Mouse (Mus musculus) heart, postnatal 14 days (tissue): ENCODE measurements around the gene Srcap. TPM values are rescaled to one million over a fixed set of nuclear protein-coding genes. Genes with fewer than 3 reads are reported as not detected.

Source experiments
- microRNA-seq, 2 experiments: library from miRNA; unstranded; fragments of <30 nt; microRNA quantifications; one replicate each; pipeline ENCODE4 v1.2.0; 2021 to 2022
- total RNA-seq, 2 experiments: library from RNA; stranded (reverse); gene quantifications; 2 replicates each; pipeline ENCODE4 v1.2.3; 2021

Srcap gene
- total RNA-seq, 2 experiments from 2014 or later: 63.6 to 69.2 TPM

Small RNA genes lying within 50 kb of the gene (microRNA-seq; reads per million reads assigned to microRNA genes)
- 0 reads per million in 2 experiments for gene Gm47278
- gene Mir7060: 0 to 0.24 reads per million in 2 experiments

Other genes starting within 250 kb of the Srcap start
- gene Sephs2, start 237.9 kb upstream of the Srcap start, total RNA-seq: 10 to 100 TPM; 29.3 to 30.2 TPM
- gene Itgal, start 215.7 kb upstream of the Srcap start, total RNA-seq: 1 to 10 TPM; 2.0 to 5.7 TPM
- 10 to 100 TPM; 39.1 to 39.9 TPM for gene Zfp768, start 166.4 kb upstream of the Srcap start, total RNA-seq
- gene Zfp747, start 135.9 kb upstream of the Srcap start, total RNA-seq: 1 to 10 TPM; 4.6 to 5.8 TPM
- gene 9130019O22Rik, start 124.8 kb upstream of the Srcap start, total RNA-seq: 1 to 10 TPM; 2.4 to 3.3 TPM
- 1 to 10 TPM; 3.8 to 4.0 TPM for gene E430018J23Rik, start 118.4 kb upstream of the Srcap start, total RNA-seq
- gene Zfp764, start 105.2 kb upstream of the Srcap start, total RNA-seq: 1 to 10 TPM; 3.4 to 4.1 TPM
- 1 to 10 TPM; 3.2 to 3.4 TPM for gene Zfp688, start 89.9 kb upstream of the Srcap start, total RNA-seq
- 1 to 10 TPM; 1.4 to 1.6 TPM for gene Zfp689, start 62.8 kb upstream of the Srcap start, total RNA-seq
- gene Prr14, start 52.4 kb upstream of the Srcap start, total RNA-seq: 10 to 100 TPM; 25.9 to 29.4 TPM
- gene Fbrs, start 32.8 kb upstream of the Srcap start, total RNA-seq: 10 to 100 TPM; 38.4 to 43.1 TPM
- gene Gm42715, start 7.6 kb downstream of the Srcap start, total RNA-seq: 10 to 100 TPM; 13.5 to 13.9 TPM
- gene Tmem265, start 49.4 kb downstream of the Srcap start, total RNA-seq: not detected
- 10 to 100 TPM; 19.2 to 20.2 TPM for gene Phkg2, start 61.4 kb downstream of the Srcap start, total RNA-seq
- 10 to 100 TPM in 1 of 2 experiments, 1 to 10 TPM in 1; 8.8 to 12.6 TPM for gene Ccdc189, start 76.6 kb downstream of the Srcap start, total RNA-seq
- 10 to 100 TPM; 46.5 to 53.9 TPM for gene Rnf40, start 76.8 kb downstream of the Srcap start, total RNA-seq
- 10 to 100 TPM; 28.8 to 29.1 TPM for gene Zfp629, start 103.8 kb downstream of the Srcap start, total RNA-seq
- gene Bcl7c, start 196.9 kb downstream of the Srcap start, total RNA-seq: 10 to 100 TPM; 33.5 to 47.3 TPM
- gene Ctf1, start 200.8 kb downstream of the Srcap start, total RNA-seq: 1 to 10 TPM; 5.0 to 6.0 TPM
- not detected for gene Ctf2, start 220.2 kb downstream of the Srcap start, total RNA-seq
- 1 to 10 TPM; 4.8 to 5.7 TPM for gene Fbxl19, start 232.6 kb downstream of the Srcap start, total RNA-seq